Mouse (Mus musculus) c-Kit-positive CD71-positive TER-119-positive erythroid progenitor cells, embryonic 14.5 days (primary cell): ENCODE data around the gene Zfhx3.

Experiments
- DNase-seq: peaks from one replicate; pipeline ENCODE4 v3.0.0-alpha.2; 2013; ENCODE audit warnings: low spot score

The Zfhx3 gene

DNA sequence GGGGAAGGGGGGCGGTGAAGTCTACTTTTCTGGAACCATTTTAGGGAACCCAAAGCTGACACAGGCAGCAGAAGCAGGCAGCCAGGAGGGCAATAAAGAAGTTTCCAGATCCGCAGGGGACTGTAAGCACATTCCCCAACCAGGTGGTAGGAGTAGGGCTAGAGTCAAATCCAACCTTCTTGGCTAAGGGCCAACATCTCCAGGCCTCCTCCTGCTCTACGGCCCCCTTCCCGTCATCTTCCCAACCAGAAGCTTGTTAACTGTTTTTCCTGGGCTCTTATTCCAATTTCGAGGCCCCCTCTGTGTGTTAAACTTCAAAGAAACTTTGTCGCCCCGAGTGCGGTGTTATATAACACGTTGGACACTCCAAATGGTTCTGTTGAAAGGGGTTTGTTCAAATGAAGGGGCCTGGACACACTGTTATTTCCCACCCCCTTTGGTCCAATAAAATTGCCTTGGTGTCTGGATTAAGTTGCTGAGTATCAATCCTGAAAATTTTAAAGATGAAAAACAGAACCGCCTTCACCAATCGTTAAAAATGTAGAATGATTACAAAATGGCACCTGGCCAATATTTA, 729.6 kb downstream of the Zfhx3 start:
- no peak for DNase-seq

DNA sequence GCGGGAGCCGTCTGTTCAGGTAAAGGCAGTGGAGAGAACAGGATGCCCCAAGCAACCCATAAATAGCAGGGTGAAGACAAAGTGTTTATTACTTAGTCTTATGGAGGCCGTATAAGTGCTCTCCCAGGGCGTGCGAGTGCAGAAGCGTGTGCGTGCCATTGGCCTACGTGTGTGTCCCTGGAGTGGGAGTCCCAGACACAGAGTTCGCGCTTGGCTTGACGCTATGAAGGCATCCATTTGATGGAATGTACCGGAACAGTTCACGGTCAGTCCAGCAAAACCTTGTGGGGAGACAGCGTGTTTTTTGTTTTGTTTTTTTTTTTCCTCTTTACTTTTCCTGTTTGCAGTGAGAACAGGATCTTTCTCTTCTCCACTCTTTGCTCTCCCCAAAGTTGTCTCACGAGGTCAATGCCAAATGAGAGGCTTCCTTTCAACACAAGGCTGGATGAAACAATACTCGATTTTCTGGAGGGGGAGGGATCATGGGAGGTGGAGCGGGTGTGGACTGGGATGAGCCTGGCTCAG, 732.6 kb downstream of the Zfhx3 start:
- DNase-seq: no peak

GRCm38 (mm10) chr8:108689694-108690093, 747.2 kb downstream of the Zfhx3 start:
- DNase-seq: no peak

DNA sequence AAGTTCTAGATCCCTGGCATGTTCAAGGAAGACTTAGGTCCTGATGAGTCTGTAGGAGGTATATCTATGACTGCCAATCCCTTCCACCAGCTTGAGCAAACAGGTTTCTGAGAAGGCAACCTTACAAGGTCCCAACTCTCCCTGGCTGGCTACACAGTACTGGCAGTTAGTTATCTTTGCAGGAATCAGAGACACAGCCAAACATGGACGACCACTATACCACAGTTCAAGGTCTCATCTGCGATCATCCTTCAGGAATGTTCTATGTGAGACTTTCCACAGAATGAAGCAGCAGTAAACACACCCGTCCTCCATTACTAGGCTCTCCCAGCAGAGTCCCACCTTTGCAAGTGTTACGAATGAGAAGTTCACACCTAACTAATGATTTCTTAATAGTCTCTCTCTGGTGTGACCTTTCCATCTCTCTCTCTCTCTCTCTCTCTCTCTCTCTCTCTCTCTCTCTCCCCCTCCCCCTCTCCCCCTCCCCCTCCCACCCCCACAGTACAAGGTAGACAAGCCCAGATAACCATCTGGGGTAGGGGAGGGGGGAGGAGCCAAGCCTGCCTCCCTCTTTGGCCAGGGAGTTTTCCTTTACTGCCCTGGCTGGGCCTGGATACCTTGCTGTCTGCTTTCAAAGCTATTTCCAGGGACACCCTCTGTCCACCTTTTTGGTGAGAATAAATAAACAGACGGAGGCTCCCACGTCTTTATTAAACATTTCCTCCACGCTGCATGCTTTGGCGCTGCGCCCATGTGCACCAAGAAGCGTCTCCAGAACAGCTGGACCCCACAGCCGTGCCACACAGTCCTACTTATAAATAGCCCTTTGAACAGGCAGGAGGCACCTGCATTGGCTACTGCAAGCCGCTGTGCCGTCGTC, 748.4 kb downstream of the Zfhx3 start:
- no peak for DNase-seq

- no peak for DNase-seq
Observed at GRCm38 (mm10) chr8:108691456-108692238, 749.2 kb downstream of the Zfhx3 start.

DNA sequence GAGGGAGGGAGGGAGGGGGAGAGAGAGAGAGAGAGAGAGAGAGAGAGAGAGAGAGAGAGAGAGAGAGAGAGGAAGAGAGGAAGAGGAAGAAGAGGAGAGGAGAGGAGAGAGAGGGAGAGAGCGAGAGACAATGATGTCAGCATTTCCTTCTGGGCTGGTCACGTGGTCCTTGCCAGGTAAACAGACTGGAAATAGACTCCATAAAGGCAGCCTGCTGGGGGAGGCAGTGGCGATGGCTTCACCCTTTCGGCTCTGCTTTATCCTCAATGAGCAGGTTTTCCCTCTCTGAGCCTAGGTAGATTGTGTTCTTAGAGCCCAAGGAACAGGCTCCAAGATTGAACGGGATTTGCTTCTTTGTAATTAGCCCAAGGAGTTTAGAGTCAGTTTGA, 749.8 kb downstream of the Zfhx3 start:
- DNase-seq: no peak

DNA sequence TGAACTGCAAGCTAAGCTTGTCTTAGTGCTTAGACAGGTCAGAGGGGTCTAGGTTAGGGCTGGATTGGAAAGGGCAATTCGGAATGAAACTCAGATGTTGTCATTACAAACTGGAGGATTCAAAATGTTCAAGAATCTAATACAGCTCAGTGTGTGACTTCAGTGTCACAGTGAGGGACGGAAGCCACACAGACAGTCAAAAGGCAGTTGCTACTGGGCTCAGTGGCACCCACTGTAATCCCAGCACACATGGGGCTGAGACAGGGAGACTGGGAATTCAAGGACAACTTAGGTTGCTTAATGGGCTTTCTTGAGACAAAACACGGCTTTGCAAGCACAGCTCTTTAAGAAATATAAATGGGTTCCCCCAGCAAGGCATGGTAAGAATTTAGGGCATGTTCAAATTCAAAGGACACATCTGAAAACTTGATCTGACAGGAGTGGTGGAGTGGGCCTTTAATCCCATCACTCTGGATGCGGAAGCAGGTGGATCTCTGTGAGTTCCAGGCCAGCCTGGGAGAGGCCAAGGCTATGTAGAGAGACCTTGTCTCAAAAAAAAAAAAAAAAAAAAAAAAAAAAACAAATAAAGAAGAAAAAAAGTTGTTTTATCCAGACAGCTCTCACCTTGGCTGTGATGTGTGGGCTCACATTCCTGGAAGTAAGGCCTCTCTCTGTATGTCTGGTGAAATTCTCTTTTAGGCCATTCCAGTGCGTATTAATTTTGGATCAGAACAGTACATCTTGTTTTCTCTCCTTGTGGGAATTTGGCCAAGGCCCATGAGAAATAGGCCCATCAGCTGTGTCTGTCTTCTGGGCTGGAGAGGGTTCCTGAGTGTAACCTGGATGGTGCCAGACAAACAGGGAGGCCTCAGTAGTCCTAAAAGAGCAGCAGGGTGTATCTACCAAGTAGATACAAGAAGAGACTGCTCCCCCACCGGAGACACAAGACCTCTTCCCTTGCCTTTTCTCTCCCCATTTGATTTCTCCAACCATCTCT, 750.5 kb downstream of the Zfhx3 start:
- DNase-seq: no peak

DNA sequence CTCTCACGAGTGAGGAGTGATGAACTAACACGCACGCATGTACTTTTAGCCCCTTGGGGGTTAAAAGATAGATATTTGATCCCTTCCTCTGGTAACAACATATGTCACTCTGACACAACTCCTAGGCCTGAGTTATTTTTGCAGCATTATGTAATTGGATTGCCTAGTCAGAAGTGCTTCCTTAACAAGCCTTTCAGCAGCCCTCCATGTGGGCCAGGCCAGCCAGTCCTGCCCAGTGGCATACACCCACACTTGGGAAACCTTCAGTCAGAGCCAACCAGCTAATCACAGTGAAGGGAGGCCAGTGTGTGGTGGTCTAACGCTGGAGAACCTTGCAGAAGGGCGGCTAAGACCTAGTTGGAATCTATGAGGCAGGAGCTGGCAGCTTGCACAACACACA, 751.4 kb downstream of the Zfhx3 start:
- DNase-seq: no peak

DNA sequence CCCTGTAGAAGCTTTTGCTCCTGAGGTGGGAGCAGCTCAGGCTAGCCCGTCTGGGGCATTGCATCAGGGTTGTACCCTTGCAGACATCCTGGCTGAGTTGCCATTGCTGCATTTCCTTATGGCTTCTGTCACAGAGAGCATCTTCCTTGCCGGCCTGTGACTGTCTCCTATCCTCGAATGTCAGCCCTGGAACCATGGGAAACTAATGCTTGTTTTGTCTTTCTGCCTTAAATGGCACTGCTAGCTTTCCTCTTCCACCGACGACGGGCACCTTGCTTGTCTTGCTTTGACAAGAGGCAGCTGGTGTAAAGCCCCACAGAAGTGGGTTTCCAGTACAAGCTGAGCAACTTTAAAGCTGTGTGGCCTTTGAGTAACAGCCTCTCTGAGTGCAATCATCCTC, 752.1 kb downstream of the Zfhx3 start:
- DNase-seq: no peak

- DNase-seq: no peak
Observed at GRCm38 (mm10) chr8:108695242-108695880, 752.9 kb downstream of the Zfhx3 start.

GRCm38 (mm10) chr8:108695938-108696630, 753.6 kb downstream of the Zfhx3 start:
- DNase-seq: no peak

DNA sequence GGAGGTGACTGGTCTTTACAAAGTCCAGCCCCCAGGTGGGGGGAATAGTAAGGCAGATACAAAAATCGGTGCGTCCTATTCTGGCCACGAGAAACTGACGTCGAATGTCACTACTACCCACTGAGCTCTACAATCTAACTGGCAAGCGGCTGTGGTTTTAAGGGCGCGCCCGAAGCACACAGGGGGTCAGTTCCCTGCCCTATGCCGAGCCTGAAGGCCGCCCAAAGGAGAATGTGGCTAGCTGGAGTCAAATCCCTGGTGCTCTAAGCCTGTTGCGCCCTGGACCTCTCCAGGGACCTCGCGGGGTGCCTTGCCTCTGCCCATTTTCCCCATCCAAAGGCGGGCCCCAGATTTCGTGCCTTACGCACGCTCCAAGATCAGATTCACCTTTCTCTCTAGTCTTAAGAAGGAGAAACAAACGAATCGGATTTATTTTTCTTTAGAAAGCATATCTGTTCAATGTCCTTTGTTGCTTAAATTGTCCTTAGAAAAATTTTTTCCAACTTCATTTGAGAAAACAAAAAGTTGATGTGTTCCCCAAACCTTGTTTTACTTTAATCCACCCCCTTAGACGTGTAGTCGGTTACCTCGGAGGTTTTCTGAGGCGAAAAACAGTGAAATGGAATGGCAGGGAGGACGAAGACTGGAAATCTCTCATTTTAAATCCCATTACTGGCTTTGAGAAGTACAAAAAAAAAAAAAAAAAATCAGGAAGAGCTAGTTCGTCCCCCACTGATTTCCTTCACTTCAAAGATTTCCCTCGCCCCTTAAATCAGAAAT, 754.4 kb downstream of the Zfhx3 start:
- no peak for DNase-seq

DNA sequence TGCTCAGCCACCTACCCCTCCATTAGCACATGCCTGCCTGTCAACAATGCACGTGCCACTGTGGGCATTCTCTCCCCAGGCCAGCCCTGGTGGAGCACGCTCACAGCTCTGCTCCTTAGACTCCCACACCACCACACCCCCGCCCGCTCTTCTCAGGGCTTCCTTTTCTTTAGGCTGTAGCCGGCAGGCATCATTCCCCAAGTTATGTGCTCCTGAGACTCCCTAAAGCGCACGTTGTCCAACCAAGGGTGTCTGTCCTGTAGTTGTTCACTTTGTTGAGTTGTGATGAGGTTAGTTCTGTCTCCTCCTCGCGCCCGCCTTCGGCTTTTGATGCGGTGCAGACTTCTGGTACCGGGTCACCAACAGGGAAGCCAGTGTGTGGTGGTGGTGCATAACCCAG, 755.1 kb downstream of the Zfhx3 start:
- no peak for DNase-seq

DNA sequence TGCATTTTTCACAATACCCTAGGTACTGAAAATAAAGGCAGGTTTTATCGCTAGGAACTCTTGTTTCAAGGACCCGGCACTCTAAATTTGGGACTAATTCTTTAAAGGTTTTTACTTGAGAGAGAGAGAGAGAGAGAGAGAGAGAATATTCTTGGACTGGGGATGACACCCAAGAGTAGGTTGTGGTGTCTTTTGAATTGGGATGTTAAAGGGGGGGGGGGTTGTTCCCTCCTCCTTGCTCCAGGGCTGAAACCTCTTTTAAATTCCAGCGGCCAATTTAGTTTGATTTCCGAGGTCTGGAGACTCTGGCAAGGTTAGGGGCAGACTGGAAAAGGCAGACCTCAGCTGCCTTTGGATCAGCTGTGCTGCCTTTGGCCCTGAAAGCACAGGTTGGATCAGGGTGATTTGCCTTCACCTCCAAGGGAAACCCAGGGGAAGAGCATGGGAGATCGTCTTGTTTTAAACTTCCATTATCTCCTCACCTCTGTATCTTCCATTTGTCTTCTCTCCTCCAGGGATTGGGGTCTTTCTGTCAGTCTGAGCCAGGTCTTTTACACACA, 755.7 kb downstream of the Zfhx3 start:
- no peak for DNase-seq

DNA sequence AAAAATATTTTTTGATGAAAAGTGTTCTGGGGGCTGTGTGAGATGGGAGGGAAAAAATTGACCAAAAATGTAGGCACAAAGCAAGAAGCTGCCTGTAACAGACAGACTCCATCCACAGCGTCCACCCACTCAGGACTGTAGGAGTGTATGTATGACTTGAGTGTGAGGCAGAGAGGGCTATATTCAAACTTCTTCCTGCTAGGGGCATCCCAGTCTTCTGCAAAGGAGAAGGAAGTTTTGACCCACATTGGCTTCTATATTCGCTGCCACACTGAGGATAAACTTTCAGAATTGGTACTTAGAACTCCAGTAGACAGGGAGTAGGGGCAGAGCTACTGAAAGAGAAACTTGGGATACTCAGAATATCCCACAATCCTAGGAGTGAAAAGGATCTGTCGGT, 756.6 kb downstream of the Zfhx3 start:
- no peak for DNase-seq

- no peak for DNase-seq
Observed at GRCm38 (mm10) chr8:108699454-108700345, 757.3 kb downstream of the Zfhx3 start.

DNA sequence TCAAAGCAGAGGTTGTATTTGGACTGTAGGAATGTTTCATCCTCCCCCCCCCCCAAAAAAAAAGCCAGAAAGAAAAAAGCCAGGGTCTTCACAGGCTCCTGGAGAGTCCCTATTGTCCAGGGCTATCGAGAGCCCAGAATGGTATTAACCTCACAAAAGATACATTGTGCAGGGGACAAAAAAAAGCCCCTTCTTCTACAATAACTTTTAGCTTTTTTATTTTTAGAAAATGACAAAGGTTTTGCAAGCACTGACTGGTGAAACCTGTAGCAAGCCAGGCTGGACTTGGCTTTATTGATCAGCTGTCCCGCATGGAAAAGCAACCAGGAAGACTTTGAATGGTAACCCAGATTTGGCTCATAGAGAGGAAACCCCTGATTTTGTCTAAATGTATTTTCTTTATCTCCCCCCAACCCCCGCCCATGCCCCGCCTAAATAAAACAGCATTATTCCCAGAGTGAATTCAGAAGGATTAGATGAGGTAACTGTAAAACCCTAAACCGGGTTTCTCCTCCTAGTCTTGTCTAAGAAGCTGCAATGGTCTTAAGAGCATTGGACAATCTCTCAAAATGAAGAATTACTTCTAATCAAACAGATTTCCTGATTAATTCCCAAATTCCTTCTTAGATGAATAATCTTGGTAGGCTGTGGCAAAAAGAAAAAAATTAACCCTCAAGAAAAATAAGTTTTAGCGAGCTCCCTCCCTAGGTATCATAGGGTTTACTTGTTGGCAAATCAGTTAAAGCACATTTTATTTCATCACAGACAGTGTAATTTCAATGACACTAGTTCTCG, 759.1 kb downstream of the Zfhx3 start:
- DNase-seq: no peak
